Mouse (Mus musculus): Measurements from ENCODE around the gene Hddc3. TPM values are rescaled to one million over a fixed set of nuclear protein-coding genes. Genes with fewer than 3 reads are reported as not detected.

Hddc3 gene
- polyA plus RNA-seq, 1 experiment from 2014 or later = 29.0 TPM

DNA sequence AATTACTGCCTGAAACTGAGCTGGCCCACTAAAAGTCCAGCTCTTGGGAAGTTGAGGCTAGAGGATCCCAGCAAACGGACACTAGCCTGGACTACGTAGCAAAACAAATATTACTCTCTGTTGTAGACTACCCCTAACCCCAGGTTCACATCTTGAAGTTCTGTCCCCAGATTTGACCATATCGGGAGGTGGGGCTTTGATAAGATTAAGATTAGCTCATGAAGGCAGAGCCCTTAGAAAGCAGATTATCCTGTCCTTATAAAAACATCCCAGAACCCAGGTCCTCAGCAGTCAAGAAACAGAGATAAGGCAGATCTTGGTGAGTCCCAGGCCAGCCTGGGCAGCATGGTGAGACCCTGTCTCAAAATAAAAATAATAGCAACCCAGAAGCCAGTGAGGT, 29.3 kb downstream of the Hddc3 start:
- H3K27me3 ChIP-seq = no peaks in the 10 kb centered on the region
- WGBS = 86% methylated on average over 3 of the region's 3 CpGs
- H3K9me3 ChIP-seq = no peaks in the 10 kb centered on the region
- H3K4me1 ChIP-seq = peaks cover 24% of the 10 kb centered on the region
- H3K27ac ChIP-seq = no peak overlapping the region
- no peak overlapping the region for H3K9ac ChIP-seq
- H3K36me3 ChIP-seq = peaks cover 16% of the 10 kb centered on the region
- H3K4me2 ChIP-seq = no peak overlapping the region
- no peak for ATAC-seq (ENCODE audit: insufficient number of reproducible peaks, insufficient read depth, low FRiP score, low TSS enrichment, low read depth)
- H3K4me3 ChIP-seq = no peak overlapping the region

DNA sequence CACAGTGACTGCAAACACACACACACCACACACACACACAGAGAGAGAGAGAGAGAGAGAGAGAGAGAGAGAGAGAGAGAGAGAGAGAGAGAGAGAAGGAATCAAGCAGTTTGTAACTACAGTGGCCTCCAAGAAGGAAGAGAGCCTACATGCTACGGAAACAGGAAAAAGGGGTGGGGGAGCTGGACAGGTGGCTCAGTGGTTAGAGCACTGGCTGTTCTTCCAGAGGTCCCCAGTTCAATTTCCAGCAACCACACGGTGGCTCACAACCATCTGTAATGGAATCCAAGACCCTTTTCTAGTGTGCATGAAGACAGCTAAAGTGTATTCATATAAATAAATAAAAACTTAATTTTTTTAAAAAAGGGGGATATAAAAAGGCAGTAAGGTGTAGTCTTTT, 29.8 kb downstream of the Hddc3 start:
- H3K4me2 ChIP-seq = no peak overlapping the region
- no peak for ATAC-seq (ENCODE audit: insufficient number of reproducible peaks, insufficient read depth, low FRiP score, low TSS enrichment, low read depth)
- H3K9ac ChIP-seq = no peak overlapping the region
- H3K4me1 ChIP-seq = peaks cover 24% of the 10 kb centered on the region
- no peak overlapping the region for H3K27ac ChIP-seq
- no peak overlapping the region for H3K4me3 ChIP-seq
- H3K27me3 ChIP-seq = no peaks in the 10 kb centered on the region
- 57% methylated on average over 2 of the region's 2 CpGs for WGBS
- H3K9me3 ChIP-seq = no peaks in the 10 kb centered on the region
- H3K36me3 ChIP-seq = peaks cover 11% of the 10 kb centered on the region

DNA sequence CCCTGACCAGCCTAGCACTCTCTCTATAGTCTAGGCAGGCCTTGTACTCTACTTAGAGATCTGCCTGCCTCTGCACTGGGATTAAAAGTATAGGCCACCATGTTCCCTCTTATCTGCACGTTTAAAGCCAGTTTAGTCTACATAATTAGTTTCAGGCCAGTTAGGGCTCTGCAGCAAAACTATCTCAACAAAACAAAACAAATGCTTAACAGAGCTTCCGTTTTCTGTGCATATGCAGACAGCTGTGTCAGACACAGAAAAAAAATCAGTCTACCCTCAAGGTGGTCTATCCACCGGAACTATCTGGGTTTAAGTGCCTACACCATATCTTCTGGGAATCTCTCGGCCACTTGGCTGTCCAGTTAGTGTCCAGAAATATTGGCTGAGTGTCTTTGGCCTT, 30.4 kb downstream of the Hddc3 start:
- no peaks in the 10 kb centered on the region for H3K9me3 ChIP-seq
- no peak for ATAC-seq (ENCODE audit: insufficient number of reproducible peaks, insufficient read depth, low FRiP score, low TSS enrichment, low read depth)
- H3K9ac ChIP-seq = no peak overlapping the region
- H3K4me3 ChIP-seq = no peak overlapping the region
- 64% methylated on average over 4 of the region's 4 CpGs for WGBS
- no peaks in the 10 kb centered on the region for H3K27me3 ChIP-seq
- no peak overlapping the region for H3K27ac ChIP-seq
- peaks cover 23% of the 10 kb centered on the region for H3K4me1 ChIP-seq
- H3K4me2 ChIP-seq = no peak overlapping the region
- H3K36me3 ChIP-seq = peaks cover 5% of the 10 kb centered on the region

DNA sequence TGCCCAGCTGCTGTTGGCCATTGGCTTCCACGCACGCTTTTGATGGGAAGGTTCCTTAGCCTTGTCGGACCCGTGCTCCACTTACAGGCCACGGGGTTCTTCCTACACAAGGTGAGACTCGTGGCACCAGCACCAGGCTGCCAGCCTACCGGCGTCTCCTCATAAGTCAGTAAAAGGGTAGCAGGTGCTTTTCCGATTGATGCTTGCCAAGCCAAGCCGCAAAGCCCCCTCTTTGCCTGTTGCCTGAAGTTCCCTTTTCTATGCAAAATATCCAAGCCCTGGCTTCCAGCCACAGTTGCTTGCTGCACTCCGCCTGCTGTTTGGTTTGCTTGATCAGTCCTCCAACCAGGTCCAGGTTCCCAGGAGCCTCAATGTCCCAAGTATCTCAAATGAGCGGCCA, 30.9 kb downstream of the Hddc3 start:
- Histone ChIP-seq H3K27me3 (no peaks in the 10 kb centered on the region), H3K27ac (no peak overlapping the region; the same call in 1 of the 2 replicates), H3K9me3 (no peaks in the 10 kb centered on the region), H3K4me3 (no peak overlapping the region), H3K4me2 (no peak overlapping the region), H3K9ac (no peak overlapping the region), H3K4me1 (peaks cover 18% of the 10 kb centered on the region), H3K36me3 (peaks cover 5% of the 10 kb centered on the region; the same call in 1 of the 2 replicates)
- ATAC-seq (ENCODE audit: insufficient number of reproducible peaks, insufficient read depth, low FRiP score, low TSS enrichment, low read depth) = no peak
- 84% methylated on average over 12 of the region's 12 CpGs for WGBS

DNA sequence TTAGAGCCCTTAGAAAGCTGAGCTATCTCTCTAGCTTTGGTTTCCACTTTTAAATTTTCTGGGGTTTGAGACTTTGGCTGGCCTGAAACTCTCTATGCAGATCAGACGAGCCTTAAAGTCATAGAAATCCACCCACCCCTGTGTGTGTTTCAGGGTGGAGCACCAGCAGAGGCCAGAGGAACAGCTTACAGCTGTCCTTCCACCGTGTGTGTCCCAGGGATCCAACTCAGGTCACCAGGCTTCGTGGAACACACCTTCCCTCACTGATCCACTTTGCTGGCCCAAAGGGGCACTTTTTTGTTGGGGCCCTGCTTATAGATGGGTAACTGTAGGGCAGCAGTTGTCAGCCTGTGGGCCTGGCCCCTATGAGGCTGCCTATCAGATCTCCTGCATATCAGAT, 31.4 kb downstream of the Hddc3 start:
- H3K36me3 ChIP-seq = peaks cover 8% of the 10 kb centered on the region
- no peaks in the 10 kb centered on the region for H3K9me3 ChIP-seq
- no peak overlapping the region for H3K4me2 ChIP-seq
- WGBS = 57% methylated on average over 3 of the region's 3 CpGs
- peaks cover 14% of the 10 kb centered on the region for H3K4me1 ChIP-seq
- no peak overlapping the region for H3K9ac ChIP-seq
- no peak overlapping the region for H3K4me3 ChIP-seq
- H3K27ac ChIP-seq = no peak overlapping the region; the same call in 1 of the 2 replicates
- no peaks in the 10 kb centered on the region for H3K27me3 ChIP-seq
- no peak for ATAC-seq (ENCODE audit: insufficient number of reproducible peaks, insufficient read depth, low FRiP score, low TSS enrichment, low read depth)

DNA sequence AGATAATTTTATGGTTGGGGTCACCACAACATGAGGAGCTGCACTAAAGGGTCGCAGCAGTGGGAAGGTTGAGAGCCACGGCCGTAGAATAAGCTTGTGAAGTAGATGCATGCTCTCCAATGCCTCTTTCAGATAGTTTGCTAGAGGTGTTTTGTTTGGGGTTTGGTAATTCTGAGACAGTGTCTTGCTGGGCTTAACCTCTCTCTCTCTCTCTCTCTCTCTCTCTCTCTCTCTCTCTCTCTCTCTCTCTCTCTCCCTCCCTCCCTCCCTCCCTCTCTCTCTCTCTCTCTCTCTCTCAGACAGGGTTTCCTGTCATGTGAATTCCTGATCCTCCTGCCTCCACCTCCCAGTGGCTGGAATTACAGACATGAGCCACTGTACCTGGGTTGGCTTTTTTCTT, 31.8 kb downstream of the Hddc3 start:
- Histone ChIP-seq H3K4me2 (no peak overlapping the region), H3K27me3 (no peaks in the 10 kb centered on the region), H3K9ac (no peak overlapping the region), H3K36me3 (peaks cover 12% of the 10 kb centered on the region), H3K27ac (no peak overlapping the region), H3K4me1 (peaks cover 9% of the 10 kb centered on the region), H3K9me3 (no peaks in the 10 kb centered on the region), H3K4me3 (no peak overlapping the region)
- no peak for ATAC-seq (ENCODE audit: insufficient number of reproducible peaks, insufficient read depth, low FRiP score, low TSS enrichment, low read depth)
- WGBS = 91% methylated on average over 3 of the region's 3 CpGs

DNA sequence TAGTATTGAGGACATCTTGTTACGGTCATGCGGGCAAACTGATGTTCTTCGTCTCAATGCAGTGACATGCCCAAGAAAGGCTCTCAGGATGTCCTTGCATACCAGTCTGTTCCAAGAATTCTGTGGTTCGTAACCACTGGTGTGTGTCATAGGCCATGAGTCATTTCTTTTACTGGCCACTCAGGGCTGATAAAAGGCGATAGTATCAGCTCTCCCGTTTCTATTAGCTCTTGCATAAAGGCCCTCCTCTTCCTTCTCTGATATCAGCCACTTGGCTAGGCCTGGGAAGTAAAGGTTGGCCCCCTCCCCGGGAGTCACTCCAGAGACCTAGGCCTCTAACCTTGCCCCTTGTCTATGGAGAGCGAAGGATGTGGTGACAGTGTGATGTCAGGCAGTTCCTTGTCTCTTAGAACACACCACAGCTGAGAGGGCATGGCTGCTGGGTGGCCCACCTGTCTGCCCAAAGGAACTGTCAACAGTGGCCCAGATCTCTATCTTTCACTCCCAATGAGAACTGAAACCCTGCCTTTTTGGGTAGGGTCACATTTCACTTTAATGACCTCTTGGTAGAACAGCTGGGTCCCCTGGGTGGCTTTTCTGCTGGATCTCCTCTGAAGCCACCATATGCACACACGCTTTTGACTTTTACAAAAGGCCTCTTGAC, 32.6 kb downstream of the Hddc3 start:
- Histone ChIP-seq H3K4me1 (0 out of 2 replicates have a peak, but pooled peaks cover 4% of the 10 kb centered on the region), H3K9ac (no peak overlapping the region), H3K27me3 (no peaks in the 10 kb centered on the region), H3K4me2 (no peak overlapping the region), H3K9me3 (no peaks in the 10 kb centered on the region), H3K27ac (no peak overlapping the region), H3K4me3 (no peak overlapping the region), H3K36me3 (peaks cover 20% of the 10 kb centered on the region)
- no peak for ATAC-seq (ENCODE audit: insufficient number of reproducible peaks, insufficient read depth, low FRiP score, low TSS enrichment, low read depth)
- WGBS = 85% methylated on average over 9 of the region's 9 CpGs

DNA sequence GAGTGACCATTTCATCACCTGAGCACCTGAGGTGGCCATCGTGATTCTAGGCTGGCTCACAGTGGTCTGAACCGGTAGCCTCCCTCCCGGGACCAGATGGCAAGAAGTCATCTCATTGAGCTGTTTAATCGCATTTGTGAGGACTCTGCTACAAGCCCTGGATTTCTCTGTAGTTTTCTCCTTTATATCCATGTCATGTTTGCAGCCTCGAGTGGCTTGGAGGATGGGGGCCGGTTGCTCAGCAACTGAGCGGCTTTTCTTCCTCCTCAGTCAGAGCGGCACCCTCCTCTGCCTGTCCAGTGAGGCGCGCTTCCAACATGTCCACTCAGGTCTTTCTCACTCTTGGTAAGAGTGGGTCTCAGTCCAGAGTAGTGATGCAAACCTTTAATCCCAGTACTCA, 33.3 kb downstream of the Hddc3 start:
- H3K4me3 ChIP-seq = no peak overlapping the region
- H3K27ac ChIP-seq = no peak overlapping the region
- 80% methylated on average over 10 of the region's 10 CpGs for WGBS
- H3K4me1 ChIP-seq = 0 out of 2 replicates have a peak, but pooled peaks cover 4% of the 10 kb centered on the region
- no peaks in the 10 kb centered on the region for H3K9me3 ChIP-seq
- ATAC-seq (ENCODE audit: insufficient number of reproducible peaks, insufficient read depth, low FRiP score, low TSS enrichment, low read depth) = no peak
- H3K36me3 ChIP-seq = peaks cover 22% of the 10 kb centered on the region
- no peak overlapping the region for H3K4me2 ChIP-seq
- no peaks in the 10 kb centered on the region for H3K27me3 ChIP-seq
- no peak overlapping the region for H3K9ac ChIP-seq

DNA sequence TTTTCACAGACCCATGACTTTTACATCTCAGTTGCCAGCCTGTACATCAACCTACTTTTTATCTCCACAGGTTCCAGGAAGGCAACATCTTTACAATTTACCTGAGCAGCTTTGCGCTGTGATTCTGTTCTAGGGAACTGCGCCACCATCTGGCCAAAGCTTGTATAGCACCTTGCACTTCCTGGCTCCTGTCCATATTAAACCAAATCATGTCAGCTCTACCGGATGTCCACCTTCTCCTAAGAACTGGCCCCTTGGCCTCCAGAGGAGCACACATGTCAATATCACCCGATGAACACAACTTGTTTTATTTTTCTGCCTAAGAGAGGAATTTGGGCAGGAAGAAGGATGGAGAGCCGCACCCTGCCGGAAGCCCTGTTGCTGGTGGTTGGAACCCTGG, 34.6 kb downstream of the Hddc3 start:
- Histone ChIP-seq H3K27me3 (no peaks in the 10 kb centered on the region), H3K4me3 (no peak overlapping the region), H3K4me1 (no peaks in the 10 kb centered on the region; the same call in 1 of the 2 replicates), H3K9me3 (no peaks in the 10 kb centered on the region), H3K27ac (no peak overlapping the region), H3K36me3 (peaks cover 22% of the 10 kb centered on the region), H3K4me2 (no peak overlapping the region), H3K9ac (no peak overlapping the region)
- ATAC-seq (ENCODE audit: insufficient number of reproducible peaks, insufficient read depth, low FRiP score, low TSS enrichment, low read depth) = no peak
- WGBS = 38% methylated on average over 6 of the region's 6 CpGs

DNA sequence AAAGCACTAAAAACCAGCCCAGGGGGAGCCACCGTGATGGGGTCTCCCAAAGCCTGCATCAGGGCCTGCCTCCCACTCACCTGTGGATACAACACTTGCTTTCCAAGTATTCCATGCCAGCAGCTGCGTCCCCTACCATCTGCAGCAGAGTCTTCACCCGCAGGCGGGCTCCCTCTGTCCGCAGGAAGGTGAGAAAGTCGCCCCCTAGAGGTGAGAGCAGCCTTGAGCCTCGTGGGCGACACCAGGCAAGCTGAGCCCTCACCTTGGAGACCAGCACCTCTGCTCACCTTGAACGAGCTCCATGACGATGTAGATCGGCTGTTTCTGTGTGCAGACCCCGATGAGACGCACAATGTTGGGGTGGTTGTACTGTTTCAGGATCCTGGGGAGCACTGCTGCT, 36.6 kb downstream of the Hddc3 start:
- Histone ChIP-seq H3K36me3 (peaks cover 31% of the 10 kb centered on the region), H3K4me1 (no peaks in the 10 kb centered on the region; the same call in 1 of the 2 replicates), H3K4me3 (no peak overlapping the region), H3K27me3 (no peaks in the 10 kb centered on the region), H3K9ac (no peak overlapping the region), H3K27ac (no peak overlapping the region), H3K4me2 (no peak overlapping the region), H3K9me3 (no peaks in the 10 kb centered on the region)
- 69% methylated on average over 13 of the region's 13 CpGs for WGBS
- ATAC-seq (ENCODE audit: insufficient number of reproducible peaks, insufficient read depth, low FRiP score, low TSS enrichment, low read depth) = no peak

DNA sequence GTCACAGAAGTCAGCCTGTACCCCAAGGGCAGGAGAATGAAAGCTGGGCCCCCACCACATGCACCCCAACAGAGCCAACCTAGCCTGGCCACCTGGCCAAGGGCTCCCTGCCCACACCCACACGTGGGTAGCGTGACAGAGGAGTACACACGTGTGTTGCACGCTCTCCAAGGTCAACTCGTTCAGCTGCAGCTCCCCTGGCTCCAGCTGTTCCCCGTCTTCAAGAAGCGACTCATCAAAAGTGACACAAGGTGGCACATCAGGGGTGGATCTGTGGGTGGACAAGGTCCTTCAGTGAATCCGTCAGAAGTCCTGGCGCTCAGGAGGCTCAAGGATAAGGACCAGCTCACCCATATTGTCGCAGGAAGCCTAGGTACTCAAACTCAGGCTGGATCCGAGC, 40.0 kb downstream of the Hddc3 start:
- Histone ChIP-seq H3K27ac (no peak overlapping the region), H3K4me1 (peaks cover 17% of the 10 kb centered on the region), H3K4me2 (no peak overlapping the region), H3K4me3 (no peak overlapping the region), H3K9me3 (no peaks in the 10 kb centered on the region), H3K36me3 (peaks cover 31% of the 10 kb centered on the region), H3K27me3 (no peaks in the 10 kb centered on the region), H3K9ac (0 out of 2 replicates have a peak overlapping the region, but pooled peaks have one; percentile 21)
- no peak for ATAC-seq (ENCODE audit: insufficient number of reproducible peaks, insufficient read depth, low FRiP score, low TSS enrichment, low read depth)
- WGBS = 72% methylated on average over 11 of the region's 11 CpGs

DNA sequence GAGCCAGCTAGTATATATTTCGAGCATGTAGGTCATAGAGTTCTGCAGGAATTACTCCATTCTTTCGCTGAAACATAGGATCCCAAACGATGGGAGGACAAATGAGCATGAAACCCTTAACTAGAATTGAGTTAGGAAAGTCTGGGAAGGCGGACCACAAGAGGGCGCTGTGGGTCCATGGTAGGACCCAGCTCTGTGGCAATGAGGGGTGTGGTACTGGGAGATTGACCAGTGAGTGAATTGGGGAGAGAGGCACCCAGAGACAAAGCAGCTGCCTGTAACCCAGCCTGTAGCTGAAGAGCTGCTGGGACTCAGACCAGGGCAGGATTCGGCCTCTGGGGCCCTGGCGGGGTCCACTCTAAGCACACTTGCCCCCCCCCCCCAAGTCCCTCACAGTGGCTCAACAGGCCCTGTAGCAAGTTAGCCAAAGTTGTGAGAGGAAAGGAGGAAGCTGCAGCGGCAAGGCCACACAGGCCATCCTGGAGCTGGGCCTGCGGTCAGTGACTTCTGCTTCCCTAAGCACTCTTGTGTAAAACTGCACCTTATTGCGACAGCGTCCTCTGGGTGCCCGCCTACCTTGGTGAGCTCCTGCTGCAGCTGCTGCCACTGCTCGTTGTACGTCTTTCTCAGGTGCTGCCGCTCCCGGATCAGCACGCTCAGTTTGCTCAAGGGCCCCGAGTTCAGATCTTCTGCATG, 43.5 kb downstream of the Hddc3 start:
- Histone ChIP-seq H3K36me3 (peaks cover 27% of the 10 kb centered on the region), H3K27me3 (no peaks in the 10 kb centered on the region), H3K9ac (peak overlapping the region; percentile 71; the same call in 1 of the 2 replicates), H3K27ac (peak overlapping the region; percentile 79), H3K4me2 (peak overlapping the region; percentile 64), H3K4me3 (peak overlapping the region; percentile 37), H3K4me1 (peaks cover 29% of the 10 kb centered on the region), H3K9me3 (no peaks in the 10 kb centered on the region)
- 31% methylated on average over 18 of the region's 18 CpGs for WGBS
- ATAC-seq (ENCODE audit: insufficient number of reproducible peaks, insufficient read depth, low FRiP score, low TSS enrichment, low read depth) = peak; percentile 29; the same call in 1 of the 2 replicates
